Mouse (Mus musculus) limb, embryonic 11.5 days (tissue): Measurements from ENCODE around the gene Pik3r5. TPM values are rescaled to one million over a fixed set of nuclear protein-coding genes. Genes with fewer than 3 reads are reported as not detected.

Experiments
- ATAC-seq: fragments of 200-750 bp; cut with Nextera tagmentation; 2 replicates; pipeline ENCODE4 v1.8.0; 2017; ENCODE audit warnings: low read depth; ENCODE audit not compliant: insufficient number of reproducible peaks, low FRiP score, low TSS enrichment
- DNase-seq: peaks from one replicate; pipeline ENCODE4 v3.0.0-alpha.2; 2015; ENCODE audit warnings: low spot score
- H3K27ac ChIP-seq: fragments of 300-500 bp; sonication (generic); replicated peaks from 2 replicates; pipeline ENCODE4 v1.5.1; 2014; ENCODE audit warnings: low read depth, mild to moderate bottlenecking, low read length
- H3K27me3 ChIP-seq: fragments of 300-500 bp; sonication (generic); 2 replicates; pipeline ENCODE4 v1.6.1; 2014; ENCODE audit warnings: mild to moderate bottlenecking, low read length, mixed read lengths; ENCODE audit not compliant: control insufficient read depth, insufficient read depth
- H3K36me3 ChIP-seq: fragments of 300-500 bp; sonication (generic); 2 replicates; pipeline ENCODE4 v1.6.1; 2014; ENCODE audit warnings: mild to moderate bottlenecking, low read length, moderate library complexity, mixed read lengths; ENCODE audit not compliant: control insufficient read depth, insufficient read depth
- H3K4me1 ChIP-seq: fragments of 300-500 bp; sonication (generic); 2 replicates; pipeline ENCODE4 v1.6.1; 2014; ENCODE audit warnings: low read length, mixed read lengths; ENCODE audit not compliant: control insufficient read depth, insufficient read depth
- H3K4me2 ChIP-seq: fragments of 300-500 bp; sonication (generic); 2 replicates; pipeline ENCODE4 v1.6.1; 2014; ENCODE audit warnings: low read depth, mild to moderate bottlenecking, moderate library complexity; ENCODE audit not compliant: severe bottlenecking
- H3K4me3 ChIP-seq: fragments of 300-500 bp; sonication (generic); 2 replicates; pipeline ENCODE4 v1.5.1; 2014; ENCODE audit warnings: low read depth, low read length
- H3K9ac ChIP-seq: fragments of 300-500 bp; sonication (generic); 2 replicates; pipeline ENCODE4 v1.6.1; 2014; ENCODE audit warnings: mild to moderate bottlenecking, low read length
- H3K9me3 ChIP-seq: fragments of 300-500 bp; sonication (generic); 2 replicates; pipeline ENCODE4 v1.6.1; 2016; ENCODE audit warnings: low read length; ENCODE audit not compliant: control insufficient read depth
- WGBS: fragments of 180-500 bp; shearing (Covaris S2); extraction: QIAGEN DNeasy Blood & Tissue Kit; methylation state at CpG from one replicate; pipeline ENCODE4 v1.1.7; 2014; 5-methylcytosine and 5-hydroxymethylcytosine counted together
- polyA plus RNA-seq: library from polyadenylated mRNA; unstranded; fragments of >200 nt; fragmentation: Nextera tagmentation; extraction: Ambion mirVana; gene quantifications from 2 replicates; pipeline ENCODE4 v1.2.1, GENCODE M21; 2014

Pik3r5 gene
- polyA plus RNA-seq, 1 experiment from 2014 or later = 1.2 TPM

DNA sequence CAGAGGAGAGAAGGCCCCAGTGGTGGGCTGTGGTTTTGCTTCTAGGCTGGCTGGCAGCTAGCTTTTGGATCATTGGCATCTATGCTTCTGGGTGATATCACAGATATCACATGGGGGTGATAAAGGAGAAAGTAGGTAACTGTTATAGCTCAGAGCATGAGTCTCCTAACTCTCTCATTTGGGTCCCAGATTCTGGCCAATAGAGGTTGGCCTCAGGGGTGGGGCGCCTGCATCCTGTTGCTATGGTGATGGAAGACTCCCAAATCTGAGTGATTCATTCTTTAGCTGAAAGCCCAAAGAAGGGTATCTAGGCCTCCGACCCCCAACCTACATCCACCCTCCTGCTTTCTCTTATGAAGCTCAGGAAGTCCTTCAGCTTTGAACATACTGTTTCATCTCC is 2.8 kb downstream of the Pik3r5 start:
- no peak for ATAC-seq
- Histone ChIP-seq H3K9ac (no peak overlapping the region), H3K9me3 (no peaks in the 10 kb centered on the region), H3K27me3 (no peaks in the 10 kb centered on the region), H3K4me1 (peaks cover 4% of the 10 kb centered on the region; the same call in 1 of the 2 replicates), H3K27ac (no peak overlapping the region), H3K36me3 (no peaks in the 10 kb centered on the region), H3K4me2 (no peak overlapping the region), H3K4me3 (no peak overlapping the region)
- no peak for DNase-seq
- 96% methylated on average over 2 of the region's 2 CpGs for WGBS

DNA sequence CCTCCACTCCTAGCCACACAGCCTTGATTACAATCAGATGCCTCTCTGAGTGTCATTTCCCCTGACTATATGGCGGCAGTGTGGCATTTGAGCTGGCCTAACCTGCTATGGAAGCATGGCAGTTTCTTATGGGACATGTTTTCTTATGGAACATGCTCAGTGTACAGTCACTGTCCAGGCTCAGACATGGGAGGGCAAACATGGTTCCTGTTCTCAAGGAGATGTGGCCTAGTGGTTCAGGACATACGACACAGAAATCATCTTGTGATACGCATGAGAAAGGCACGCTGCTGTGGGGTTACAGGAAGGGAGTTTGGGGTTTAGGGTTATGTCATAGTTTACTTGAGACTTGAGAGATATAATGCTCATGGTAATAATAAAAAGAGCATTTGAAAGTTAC is 3.7 kb downstream of the Pik3r5 start:
- DNase-seq = no peak
- Histone ChIP-seq H3K9ac (no peak overlapping the region), H3K27ac (no peak overlapping the region), H3K4me1 (peaks cover 4% of the 10 kb centered on the region; the same call in 1 of the 2 replicates), H3K4me3 (no peak overlapping the region), H3K36me3 (no peaks in the 10 kb centered on the region), H3K9me3 (no peaks in the 10 kb centered on the region), H3K27me3 (no peaks in the 10 kb centered on the region), H3K4me2 (no peak overlapping the region)
- 89% methylated on average over 4 of the region's 4 CpGs for WGBS
- no peak for ATAC-seq

DNA sequence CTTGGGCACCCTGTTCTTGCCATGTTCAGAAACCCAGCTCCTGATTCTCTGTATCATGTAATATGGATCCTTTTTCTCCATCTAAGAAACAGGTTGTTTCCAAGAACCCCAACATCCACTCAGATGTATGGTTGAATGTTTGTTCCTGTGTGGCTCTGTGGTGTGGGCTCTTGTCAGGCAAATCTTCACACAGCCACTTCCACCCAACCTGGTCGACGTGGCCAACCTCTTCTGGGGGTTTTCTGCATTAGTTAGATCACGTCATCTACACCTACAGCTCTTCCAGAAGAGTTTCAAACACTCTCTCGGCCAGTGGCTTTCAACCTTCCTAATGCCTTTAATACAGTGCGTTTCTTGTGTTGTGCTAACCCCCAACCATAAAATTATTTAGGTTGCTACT is 4.5 kb downstream of the Pik3r5 start:
- Histone ChIP-seq H3K27me3 (no peaks in the 10 kb centered on the region), H3K27ac (no peak overlapping the region), H3K4me3 (no peak overlapping the region), H3K4me2 (no peak overlapping the region), H3K36me3 (no peaks in the 10 kb centered on the region), H3K9ac (no peak overlapping the region), H3K9me3 (no peaks in the 10 kb centered on the region), H3K4me1 (peaks cover 4% of the 10 kb centered on the region; the same call in 1 of the 2 replicates)
- DNase-seq (no peak), ATAC-seq (no peak)
- WGBS = 82% methylated on average over 5 of the region's 5 CpGs

DNA sequence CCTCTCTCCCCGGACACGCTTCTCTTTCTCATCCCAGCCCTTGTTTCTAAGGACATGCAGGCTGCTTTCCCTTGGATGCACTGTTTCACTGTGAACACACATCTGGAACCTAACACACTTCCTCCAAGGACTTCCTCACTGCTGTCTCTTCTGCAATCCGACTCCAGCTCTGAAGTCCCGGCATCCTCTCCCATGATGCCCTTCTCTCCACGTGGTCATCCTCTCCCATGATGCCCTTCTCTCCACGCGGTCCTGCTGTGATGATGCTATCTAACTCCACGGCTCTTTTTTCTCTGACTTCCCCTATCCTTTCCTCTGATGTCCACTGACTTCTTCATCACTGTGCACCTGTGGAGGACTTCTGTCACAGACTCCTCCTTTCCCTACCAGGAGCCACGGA is 8.2 kb downstream of the Pik3r5 start:
- Histone ChIP-seq H3K9ac (no peak overlapping the region), H3K9me3 (no peaks in the 10 kb centered on the region), H3K27ac (no peak overlapping the region), H3K4me2 (no peak overlapping the region), H3K27me3 (no peaks in the 10 kb centered on the region), H3K4me3 (no peak overlapping the region), H3K36me3 (no peaks in the 10 kb centered on the region), H3K4me1 (no peaks in the 10 kb centered on the region)
- ATAC-seq (no peak), DNase-seq (no peak)
- WGBS = 82% methylated on average over 9 of the region's 9 CpGs

DNA sequence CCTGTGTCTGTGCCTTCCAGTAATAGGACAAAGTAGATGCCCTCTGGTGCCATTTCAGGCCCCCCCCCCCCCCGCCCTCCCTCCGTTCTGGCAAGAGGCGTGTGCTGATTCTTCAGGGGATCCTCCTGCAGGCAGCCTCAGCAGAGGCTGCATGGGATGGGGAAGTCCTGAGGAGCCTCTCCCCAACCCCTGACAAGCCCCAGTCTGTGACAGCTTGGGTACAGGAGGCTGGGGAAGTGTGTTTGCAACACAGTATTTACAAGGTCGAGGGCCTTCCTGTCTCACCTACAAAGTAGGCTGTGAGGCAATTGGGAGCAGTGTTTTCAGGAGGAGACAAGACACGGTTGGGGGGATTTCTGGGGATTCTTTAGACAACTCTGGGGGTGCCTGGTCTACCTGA is 9.0 kb downstream of the Pik3r5 start:
- ATAC-seq (no peak), DNase-seq (no peak)
- H3K27me3 ChIP-seq = no peaks in the 10 kb centered on the region
- H3K9me3 ChIP-seq = no peaks in the 10 kb centered on the region
- no peak overlapping the region for H3K4me3 ChIP-seq
- H3K9ac ChIP-seq = no peak overlapping the region
- no peaks in the 10 kb centered on the region for H3K36me3 ChIP-seq
- H3K27ac ChIP-seq = no peak overlapping the region
- 73% methylated on average over 5 of the region's 5 CpGs for WGBS
- no peaks in the 10 kb centered on the region for H3K4me1 ChIP-seq
- H3K4me2 ChIP-seq = no peak overlapping the region

DNA sequence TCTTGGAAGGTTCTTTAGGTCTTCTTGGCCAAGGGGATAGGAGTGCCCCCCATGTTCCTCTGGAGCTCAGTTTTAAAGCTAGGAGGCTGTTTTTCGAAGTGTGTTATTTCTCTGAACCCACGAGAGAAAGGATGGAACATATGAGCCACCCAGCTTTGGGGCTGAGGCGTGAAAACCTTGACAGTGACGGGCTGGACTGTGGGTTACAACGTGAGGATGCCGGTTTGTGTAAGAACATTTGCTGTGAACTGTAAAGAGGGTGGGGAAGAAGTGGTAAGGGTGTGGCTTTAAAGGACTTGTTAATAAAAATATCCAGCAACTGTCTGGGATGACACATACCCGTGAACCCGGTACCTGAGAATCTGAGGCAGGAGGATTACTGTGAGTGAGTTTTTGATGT is 10.4 kb downstream of the Pik3r5 start:
- Histone ChIP-seq H3K4me1 (no peaks in the 10 kb centered on the region), H3K27ac (no peak overlapping the region), H3K27me3 (no peaks in the 10 kb centered on the region), H3K9ac (no peak overlapping the region), H3K36me3 (no peaks in the 10 kb centered on the region), H3K4me2 (no peak overlapping the region), H3K9me3 (no peaks in the 10 kb centered on the region), H3K4me3 (no peak overlapping the region)
- ATAC-seq (no peak), DNase-seq (no peak)
- WGBS = 81% methylated on average over 8 of the region's 8 CpGs

DNA sequence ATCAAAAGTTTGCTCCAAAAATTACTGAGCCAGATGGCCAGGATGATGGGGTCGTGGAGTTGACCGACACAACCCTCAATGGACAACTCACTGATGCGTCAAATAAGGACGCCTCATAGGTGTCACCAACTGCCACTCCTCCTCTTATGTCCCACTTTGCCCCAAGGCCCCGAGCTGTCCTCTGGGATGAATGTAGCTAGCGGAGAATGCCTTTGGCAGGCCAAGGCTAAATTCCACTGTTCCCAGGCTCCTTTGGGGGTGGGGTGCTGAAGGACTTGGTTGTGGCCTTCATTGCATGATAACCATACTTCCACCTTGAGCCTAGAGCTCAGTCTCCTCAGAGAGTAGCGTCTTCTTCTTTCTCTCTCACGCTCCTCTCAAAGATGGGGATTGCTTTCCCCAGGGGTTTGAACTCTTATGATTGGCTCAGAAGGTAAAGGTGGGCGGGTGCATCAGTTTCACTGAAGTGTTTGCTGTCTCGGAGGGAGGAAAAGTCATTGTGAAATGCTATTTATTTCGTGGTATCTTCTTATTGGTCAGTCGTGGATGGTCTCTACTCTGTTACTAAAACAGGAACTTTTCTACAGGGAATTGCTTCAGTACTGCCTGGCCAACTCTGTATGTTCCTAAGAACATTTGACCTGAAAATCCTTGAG is 11.2 kb downstream of the Pik3r5 start:
- 81% methylated on average over 12 of the region's 12 CpGs for WGBS
- no peak overlapping the region for H3K27ac ChIP-seq
- H3K27me3 ChIP-seq = no peaks in the 10 kb centered on the region
- H3K4me2 ChIP-seq = no peak overlapping the region
- H3K9me3 ChIP-seq = no peaks in the 10 kb centered on the region
- H3K4me1 ChIP-seq = no peaks in the 10 kb centered on the region
- no peak overlapping the region for H3K4me3 ChIP-seq
- H3K9ac ChIP-seq = no peak overlapping the region
- DNase-seq = no peak
- H3K36me3 ChIP-seq = no peaks in the 10 kb centered on the region
- ATAC-seq = no peak

DNA sequence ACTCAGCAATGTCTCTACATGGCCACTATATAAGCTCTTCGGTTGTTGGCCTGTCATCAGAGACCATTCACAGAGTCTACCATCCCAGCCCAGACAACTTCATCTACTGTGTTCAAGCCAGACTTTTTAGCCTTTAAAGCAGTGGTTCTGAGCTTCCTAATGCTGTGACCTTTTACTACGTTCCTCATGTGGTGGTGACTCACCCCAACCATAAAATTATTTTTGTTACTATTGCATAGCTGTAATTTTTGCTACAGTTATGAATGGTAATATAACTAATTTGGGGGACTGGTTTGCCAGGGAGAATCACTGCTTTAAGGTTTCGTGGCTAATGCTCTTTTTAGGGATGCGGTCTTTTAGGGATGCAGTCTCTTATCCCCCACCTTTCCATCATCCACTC is 14.0 kb downstream of the Pik3r5 start:
- Histone ChIP-seq H3K27ac (no peak overlapping the region), H3K9ac (no peak overlapping the region), H3K27me3 (no peaks in the 10 kb centered on the region), H3K4me1 (peaks cover 2% of the 10 kb centered on the region; the same call in 1 of the 2 replicates), H3K4me2 (no peak overlapping the region), H3K4me3 (no peak overlapping the region), H3K36me3 (no peaks in the 10 kb centered on the region), H3K9me3 (no peaks in the 10 kb centered on the region)
- DNase-seq = no peak
- WGBS = 89% methylated on average over 4 of the region's 4 CpGs
- no peak for ATAC-seq

DNA sequence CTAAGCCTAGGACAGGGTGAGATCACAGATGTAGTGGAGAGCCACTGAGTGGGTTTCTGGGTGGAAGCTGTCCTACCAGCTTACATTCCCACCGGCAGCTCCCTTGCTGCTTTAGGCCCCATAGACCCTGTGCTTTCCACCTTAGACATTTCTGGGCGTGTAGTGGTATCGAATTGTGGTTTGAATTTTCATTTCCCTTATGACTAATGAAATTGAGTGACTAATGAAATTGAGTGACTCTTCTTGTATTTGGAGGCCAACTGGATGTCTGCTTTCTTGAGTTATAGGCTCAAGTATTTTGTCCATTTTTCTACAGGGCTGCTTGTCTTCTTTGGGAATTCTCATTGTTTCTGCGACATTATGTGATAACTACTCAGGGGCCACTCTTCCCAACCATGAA is 14.6 kb downstream of the Pik3r5 start:
- Histone ChIP-seq H3K4me1 (peaks cover 4% of the 10 kb centered on the region; the same call in 1 of the 2 replicates), H3K27ac (no peak overlapping the region), H3K4me3 (no peak overlapping the region), H3K9me3 (no peaks in the 10 kb centered on the region), H3K9ac (no peak overlapping the region), H3K4me2 (no peak overlapping the region), H3K27me3 (no peaks in the 10 kb centered on the region), H3K36me3 (no peaks in the 10 kb centered on the region)
- DNase-seq (no peak), ATAC-seq (no peak)
- WGBS = 91% methylated on average over 4 of the region's 4 CpGs
